Mouse (Mus musculus) MEL (cell line): ENCODE data around the gene Rps5. TPM values are rescaled to one million over a fixed set of nuclear protein-coding genes. Genes with fewer than 3 reads are reported as not detected.
"Not testable (repeated sequence)": the region's sequence is repeated elsewhere in the genome, so short reads cannot be mapped to it uniquely, and the experiment has no call there.

ENCODE experiments used
- DNase-seq: peaks from one replicate; pipeline ENCODE4 v3.0.0; 2011; ENCODE audit warnings: low read depth, low spot score
- H3K27ac ChIP-seq: 2 replicates; pipeline ENCODE4 v1.5.1; 2012; ENCODE audit warnings: low read depth, mild to moderate bottlenecking, control low read depth, low read length, moderate library complexity; ENCODE audit not compliant: control insufficient read depth
- H3K27me3 ChIP-seq, 2 experiments: fragments of 150-350 bp in 1 of 2; sonication (generic) in 1 of 2; 2 replicates each; pipeline ENCODE4 v1.6.1; 2012; ENCODE audit warnings: low read length in 2 of 2, mild to moderate bottlenecking in 2 of 2, improper control_type of control experiment in 1 of 2, moderate library complexity in 1 of 2; ENCODE audit not compliant: insufficient read depth in 2 of 2, control insufficient read depth in 1 of 2
- H3K36me3 ChIP-seq, 2 experiments: 2 replicates each; pipeline ENCODE4 v1.6.1; 2012 to 2014; ENCODE audit warnings: low read length in 2 of 2, improper control_type of control experiment in 1 of 2, inconsistent platforms in 1 of 2, mild to moderate bottlenecking in 1 of 2; ENCODE audit not compliant: insufficient read depth in 2 of 2, control insufficient read depth in 1 of 2
- H3K4me1 ChIP-seq, 2 experiments: fragments of 150-350 bp in 1 of 2; sonication (generic) in 1 of 2; 2 replicates each; pipeline ENCODE4 v1.6.1; 2012; ENCODE audit warnings: low read length in 2 of 2, improper control_type of control experiment in 1 of 2, mild to moderate bottlenecking in 1 of 2; ENCODE audit not compliant: insufficient read depth in 2 of 2, control insufficient read depth in 1 of 2
- H3K4me3 ChIP-seq, 2 experiments: fragments of 150-350 bp in 1 of 2; sonication (generic) in 1 of 2; 2 replicates each; pipeline ENCODE4 v1.5.1; 2012; ENCODE audit warnings: low read depth in 2 of 2, low read length in 2 of 2, mild to moderate bottlenecking in 2 of 2, moderate library complexity in 2 of 2, control low read depth in 1 of 2, improper control_type of control experiment in 1 of 2; ENCODE audit not compliant: control insufficient read depth in 1 of 2, insufficient read depth in 1 of 2
- H3K79me2 ChIP-seq: 2 replicates; pipeline ENCODE4 v1.6.1; 2012; ENCODE audit warnings: mild to moderate bottlenecking, low read length, moderate library complexity; ENCODE audit not compliant: control insufficient read depth, poor library complexity, insufficient read depth
- H3K9ac ChIP-seq: 2 replicates; pipeline ENCODE4 v1.6.1; 2012; ENCODE audit warnings: low read depth, mild to moderate bottlenecking, control low read depth, low read length, moderate library complexity; ENCODE audit not compliant: control insufficient read depth, poor library complexity, severe bottlenecking
- H3K9me3 ChIP-seq: fragments of 150-350 bp; sonication (generic); replicated peaks from 2 replicates; pipeline ENCODE4 v1.6.1; 2012; ENCODE audit warnings: mild to moderate bottlenecking, low read length, improper control_type of control experiment, moderate library complexity; ENCODE audit not compliant: insufficient read depth
- CHD1 ChIP-seq: IDR thresholded peaks from 2 replicates; pipeline ENCODE4 v1.6.1; 2012; ENCODE audit warnings: low read depth, mild to moderate bottlenecking, inconsistent platforms, low read length, improper control_type of control experiment
- CHD2 ChIP-seq: IDR thresholded peaks from 2 replicates; pipeline ENCODE4 v1.6.1; 2011; ENCODE audit warnings: low read length, improper control_type of control experiment
- CTCF ChIP-seq, 3 experiments: IDR thresholded peaks in 2 of 3; conservative IDR thresholded peaks in 1 of 3; 2 replicates each; pipeline ENCODE4 v1.5.1; 2011 to 2012; ENCODE audit warnings: low read length in 3 of 3, low read depth in 2 of 3, mild to moderate bottlenecking in 2 of 3, improper control_type of control experiment in 1 of 3, inconsistent platforms in 1 of 3, mixed read lengths in 1 of 3, moderate library complexity in 1 of 3; ENCODE audit not compliant: control insufficient read depth in 1 of 3, insufficient read depth in 1 of 3, poor library complexity in 1 of 3, severe bottlenecking in 1 of 3
- ELF1 ChIP-seq: IDR thresholded peaks from 2 replicates; pipeline ENCODE4 v1.6.1; 2014; ENCODE audit warnings: low read depth, mild to moderate bottlenecking, inconsistent platforms, low read length, improper control_type of control experiment, moderate library complexity
- ETS1 ChIP-seq: IDR thresholded peaks from 2 replicates; pipeline ENCODE4 v1.6.1; 2012; ENCODE audit warnings: low read depth, mild to moderate bottlenecking, inconsistent platforms, low read length, improper control_type of control experiment, moderate library complexity
- KAT2A ChIP-seq: conservative IDR thresholded peaks from 2 replicates; pipeline ENCODE4 v1.6.1; 2012; ENCODE audit warnings: low read depth, low read length, improper control_type of control experiment, inconsistent platforms
- MAFK ChIP-seq: IDR thresholded peaks from 2 replicates; pipeline ENCODE4 v1.6.1; 2011; ENCODE audit warnings: low read depth, mild to moderate bottlenecking, low read length, improper control_type of control experiment, borderline replicate concordance
- MAX ChIP-seq: IDR thresholded peaks from 2 replicates; pipeline ENCODE4 v1.6.1; 2011; ENCODE audit warnings: low read length, improper control_type of control experiment
- MAZ ChIP-seq: IDR thresholded peaks from 2 replicates; pipeline ENCODE4 v1.6.1; 2012; ENCODE audit warnings: low read depth, mild to moderate bottlenecking, inconsistent platforms, low read length, improper control_type of control experiment
- MXI1 ChIP-seq: IDR thresholded peaks from 2 replicates; pipeline ENCODE4 v1.6.1; 2011; ENCODE audit warnings: mild to moderate bottlenecking, low read depth, low read length, improper control_type of control experiment
- NELFE ChIP-seq: IDR thresholded peaks from 2 replicates; pipeline ENCODE4 v1.6.1; 2011; ENCODE audit warnings: low read depth, low read length, improper control_type of control experiment
- NRF1 ChIP-seq: IDR thresholded peaks from 2 replicates; pipeline ENCODE4 v1.6.1; 2014; ENCODE audit warnings: low read depth, mild to moderate bottlenecking, inconsistent platforms, low read length, improper control_type of control experiment, moderate library complexity; ENCODE audit not compliant: poor library complexity, insufficient read depth, severe bottlenecking
- TAL1 ChIP-seq: IDR thresholded peaks from 2 replicates; pipeline ENCODE4 v1.6.1; 2012; ENCODE audit warnings: mild to moderate bottlenecking, inconsistent platforms, low read length, moderate library complexity, mixed read lengths
- TCF12 ChIP-seq: IDR thresholded peaks from 2 replicates; pipeline ENCODE4 v1.6.1; 2014; ENCODE audit warnings: low read depth, mild to moderate bottlenecking, inconsistent platforms, low read length, improper control_type of control experiment, moderate library complexity
- USF1 ChIP-seq: IDR thresholded peaks from 2 replicates; pipeline ENCODE4 v1.6.1; 2014; ENCODE audit warnings: low read depth, mild to moderate bottlenecking, inconsistent platforms, low read length, improper control_type of control experiment, moderate library complexity
- USF2 ChIP-seq, 2 experiments: IDR thresholded peaks; 2 replicates each; pipeline ENCODE4 v1.6.1; 2011 to 2012; ENCODE audit warnings: improper control_type of control experiment in 2 of 2, low read length in 2 of 2, borderline replicate concordance in 1 of 2, inconsistent platforms in 1 of 2, low read depth in 1 of 2, mild to moderate bottlenecking in 1 of 2; ENCODE audit not compliant: insufficient read depth in 1 of 2
- ZC3H11A ChIP-seq: IDR thresholded peaks from 2 replicates; pipeline ENCODE4 v1.6.1; 2012; ENCODE audit warnings: low read depth, mild to moderate bottlenecking, inconsistent platforms, low read length, improper control_type of control experiment
- polyA plus RNA-seq, 2 experiments: library from polyadenylated mRNA; stranded (reverse) in 1 of 2; unstranded in 1 of 2; fragments of >175 nt in 1 of 2; fragments of >200 nt in 1 of 2; gene quantifications; 2 replicates each; pipeline versions ENCODE4 v1.2.1 to v1.2.4; 2012; ENCODE audit warnings: low replicate concordance in 2 of 2, low read depth in 1 of 2; ENCODE audit not compliant: insufficient read length in 2 of 2, insufficient read depth in 1 of 2, missing spikeins in 1 of 2
- total RNA-seq: library from RNA; depleted of rRNA; stranded (reverse); fragments of 300-350 nt; gene quantifications from 2 replicates; pipeline ENCODE4 v1.2.3, GENCODE M21; 2012

Gene Rps5
- total and polyA plus RNA-seq, 3 experiments = 960 to 4,196 (median 2,915) TPM

GRCm38 (mm10) chr7:12933615-12934140, 11.6 kb downstream of the Rps5 start:
- TF ChIP-seq KAT2A (no peak), CHD2 (no peak), NRF1 (no peak), MAZ (no peak), ZC3H11A (no peak), MAFK (no peak), CTCF (IDR thresholded peaks at IDR 0.05 in 2 of 3, conservative IDR thresholded peaks at IDR 0.05 in 1 of 3; ENCODE audit: control insufficient read depth in 1 of 3, insufficient read depth in 1 of 3, low read depth in 2 of 3, low read length in 3 of 3, poor library complexity in 1 of 3, severe bottlenecking in 1 of 3) (no peak), NELFE (no peak), TAL1 (no peak), USF1 (no peak), ETS1 (no peak), USF2 (IDR thresholded peaks at IDR 0.05; ENCODE audit: borderline replicate concordance in 1 of 2, insufficient read depth in 1 of 2, low read depth in 1 of 2, low read length in 2 of 2) (no peak), ELF1 (no peak), TCF12 (no peak), CHD1 (no peak), MAX (no peak)
- H3K4me3 ChIP-seq = no peak overlapping the region
- no peak overlapping the region for H3K27ac ChIP-seq
- H3K4me1 ChIP-seq = no peaks in the 10 kb centered on the region
- no peaks in the 10 kb centered on the region for H3K79me2 ChIP-seq
- DNase-seq = no peak
- no peaks in the 10 kb centered on the region for H3K36me3 ChIP-seq
- H3K27me3 ChIP-seq = no peaks in the 10 kb centered on the region
- no peaks in the 10 kb centered on the region for H3K9me3 ChIP-seq
- H3K9ac ChIP-seq = no peak overlapping the region

- Histone ChIP-seq H3K36me3 (no peaks in the 10 kb centered on the region), H3K4me3 (no peak overlapping the region), H3K4me1 (no peaks in the 10 kb centered on the region), H3K79me2 (no peaks in the 10 kb centered on the region), H3K9me3 (no peaks in the 10 kb centered on the region), H3K9ac (no peak overlapping the region), H3K27me3 (no peaks in the 10 kb centered on the region), H3K27ac (no peak overlapping the region)
- TF ChIP-seq CHD1 (no peak), MXI1 (no peak)
- no peak for DNase-seq
Measured at GRCm38 (mm10) chr7:12934808-12935207, 12.7 kb downstream of the Rps5 start.

GRCm38 (mm10) chr7:12937254-12937803, 15.2 kb downstream of the Rps5 start:
- H3K79me2 ChIP-seq, H3K27me3 ChIP-seq, H3K9ac ChIP-seq, H3K9me3 ChIP-seq, H3K27ac ChIP-seq, H3K4me3 ChIP-seq, H3K4me1 ChIP-seq, DNase-seq, H3K36me3 ChIP-seq: not testable (repeated sequence)
